Mouse (Mus musculus): ENCODE results near the gene Nupl1. TPM values are rescaled to one million over a fixed set of nuclear protein-coding genes. Genes with fewer than 3 reads are reported as not detected.

Nupl1 gene
- total RNA-seq, 1 experiment from 2014 or later: not detected

GRCm38 (mm10) chr14:60170845-60171610 is 80.2 kb downstream of the Nupl1 start:
- ATAC-seq (replicated peaks; ENCODE audit: low read depth, poor library complexity, severe bottlenecking): no peak

- ATAC-seq (replicated peaks; ENCODE audit: low read depth, poor library complexity, severe bottlenecking): no peak
Observed at GRCm38 (mm10) chr14:60163367-60163766, 87.9 kb downstream of the Nupl1 start.

- ATAC-seq (replicated peaks; ENCODE audit: low read depth, poor library complexity, severe bottlenecking): no peak
Observed at GRCm38 (mm10) chr14:60152373-60152772, 98.9 kb downstream of the Nupl1 start.

- ATAC-seq (replicated peaks; ENCODE audit: low read depth, poor library complexity, severe bottlenecking): no peak
Observed at GRCm38 (mm10) chr14:60148893-60149292, 102.3 kb downstream of the Nupl1 start.

- ATAC-seq (replicated peaks; ENCODE audit: low read depth, poor library complexity, severe bottlenecking): no peak
Observed at GRCm38 (mm10) chr14:60143234-60143633, 108.0 kb downstream of the Nupl1 start.

GRCm38 (mm10) chr14:60138339-60138738 is 112.9 kb downstream of the Nupl1 start:
- ATAC-seq (replicated peaks; ENCODE audit: low read depth, poor library complexity, severe bottlenecking): peak; percentile 62; the same call in 1 of the 2 replicates

GRCm38 (mm10) chr14:60137812-60138211 is 113.4 kb downstream of the Nupl1 start:
- no peak for ATAC-seq (replicated peaks; ENCODE audit: low read depth, poor library complexity, severe bottlenecking)

- ATAC-seq (replicated peaks; ENCODE audit: low read depth, poor library complexity, severe bottlenecking): no peak
Observed at GRCm38 (mm10) chr14:60135801-60136200, 115.4 kb downstream of the Nupl1 start.

- no peak for ATAC-seq (replicated peaks; ENCODE audit: low read depth, poor library complexity, severe bottlenecking)
Observed at GRCm38 (mm10) chr14:60134720-60135119, 116.5 kb downstream of the Nupl1 start.

Other genes starting within 250 kb of the Nupl1 start
- 1.0 and 2.4 TPM in 2 replicates for gene Atp8a2, start 54.3 kb downstream of the Nupl1 start, total RNA-seq (2017)
- 91.7 and 118 TPM in 2 replicates for gene Gm49336, start 76 bp upstream of the Nupl1 start, total RNA-seq (2017)
- gene Mtmr6, start 13.8 kb upstream of the Nupl1 start, total RNA-seq (2017): 48.8 and 49.0 TPM in 2 replicates
- gene Amer2, start 121.8 kb upstream of the Nupl1 start, total RNA-seq (2017): under 0.01 and 0.05 TPM in 2 replicates